Mouse (Mus musculus) hindbrain, embryonic 11.5 days (tissue): ENCODE measurements around the gene Rgmb. TPM values are rescaled to one million over a fixed set of nuclear protein-coding genes. Genes with fewer than 3 reads are reported as not detected.

ENCODE experiments used
- ATAC-seq: fragments of 200-750 bp; cut with Nextera tagmentation; 2 replicates; pipeline ENCODE4 v1.8.0; 2017; ENCODE audit warnings: mild to moderate bottlenecking, moderate TSS enrichment, moderate library complexity; ENCODE audit not compliant: low FRiP score
- DNase-seq: peaks from one replicate; pipeline ENCODE4 v3.0.0-alpha.2; 2015; ENCODE audit warnings: low spot score
- H3K27ac ChIP-seq: fragments of 300-500 bp; sonication (generic); 2 replicates; pipeline ENCODE4 v1.5.1; 2014; ENCODE audit warnings: mild to moderate bottlenecking, low read depth, low read length
- H3K27me3 ChIP-seq: fragments of 300-500 bp; sonication (generic); 2 replicates; pipeline ENCODE4 v1.6.1; 2014; ENCODE audit warnings: mild to moderate bottlenecking, low read length, moderate library complexity, mixed read lengths; ENCODE audit not compliant: control insufficient read depth, insufficient read depth
- H3K36me3 ChIP-seq: fragments of 300-500 bp; sonication (generic); 2 replicates; pipeline ENCODE4 v1.6.1; 2014; ENCODE audit warnings: mild to moderate bottlenecking, low read length, moderate library complexity, mixed read lengths; ENCODE audit not compliant: control insufficient read depth, insufficient read depth
- H3K4me1 ChIP-seq: fragments of 300-500 bp; sonication (generic); replicated peaks from 2 replicates; pipeline ENCODE4 v1.6.1; 2014; ENCODE audit warnings: low read length, mixed read lengths; ENCODE audit not compliant: control insufficient read depth, insufficient read depth
- H3K4me2 ChIP-seq: fragments of 300-500 bp; sonication (generic); replicated peaks from 2 replicates; pipeline ENCODE4 v1.6.1; 2014; ENCODE audit warnings: mild to moderate bottlenecking, low read depth, low read length
- H3K4me3 ChIP-seq: fragments of 300-500 bp; sonication (generic); 2 replicates; pipeline ENCODE4 v1.5.1; 2014; ENCODE audit warnings: low read depth, low read length
- H3K9ac ChIP-seq: fragments of 300-500 bp; sonication (generic); 2 replicates; pipeline ENCODE4 v1.6.1; 2014; ENCODE audit warnings: low read depth, low read length
- H3K9me3 ChIP-seq: fragments of 300-500 bp; sonication (generic); 2 replicates; pipeline ENCODE4 v1.6.1; 2016; ENCODE audit warnings: low read length; ENCODE audit not compliant: control insufficient read depth
- WGBS: fragments of 180-500 bp; shearing (Covaris S2); extraction: QIAGEN DNeasy Blood & Tissue Kit; methylation state at CpG from one replicate; pipeline ENCODE4 v1.1.7; 2014; 5-methylcytosine and 5-hydroxymethylcytosine counted together
- polyA plus RNA-seq: library from polyadenylated mRNA; unstranded; fragments of >200 nt; fragmentation: Nextera tagmentation; extraction: Ambion mirVana; gene quantifications from 2 replicates; pipeline ENCODE4 v1.2.1, GENCODE M21; 2014

Gene Rgmb
- polyA plus RNA-seq, result 102 and 107 TPM in 2 replicates

GRCm38 (mm10) chr17:15830766-15831644 lies at the start of gene Rgmb:
TSS of gene Rgmb (minus strand) at chr17:15831039.
- Histone ChIP-seq H3K4me2 (peak within 1 kb of the TSS; percentile 74), H3K9me3 (no peaks in the 10 kb centered on the region), H3K36me3 (no peaks in the 10 kb centered on the region), H3K4me1 (0 out of 2 replicates have a peak, but pooled peaks cover 3% of the 10 kb centered on the region), H3K27ac (peak within 1 kb of the TSS; percentile 96), H3K4me3 (peak within 1 kb of the TSS; percentile 64), H3K27me3 (no peaks in the 10 kb centered on the region), H3K9ac (peak within 1 kb of the TSS; percentile 91)
- peak; percentile 75 for DNase-seq
- peak; percentile 55 for ATAC-seq
- WGBS, result 2% methylated on average over 45 of the region's 55 CpGs

- Histone ChIP-seq H3K4me1 (no peaks in the 10 kb centered on the region), H3K27ac (no peak overlapping the region), H3K27me3 (no peaks in the 10 kb centered on the region), H3K4me2 (no peak overlapping the region), H3K4me3 (no peak overlapping the region), H3K36me3 (no peaks in the 10 kb centered on the region), H3K9me3 (no peaks in the 10 kb centered on the region), H3K9ac (no peak overlapping the region)
- ATAC-seq, result no peak
- 84% methylated on average over 6 of the region's 6 CpGs for WGBS
- no peak for DNase-seq
Measured at GRCm38 (mm10) chr17:15874765-15875164, 43.9 kb upstream of the Rgmb start.

- DNase-seq (no peak), ATAC-seq (no peak)
- Histone ChIP-seq H3K4me3 (no peak overlapping the region), H3K4me1 (no peaks in the 10 kb centered on the region), H3K9ac (no peak overlapping the region), H3K27ac (no peak overlapping the region), H3K36me3 (no peaks in the 10 kb centered on the region), H3K9me3 (no peaks in the 10 kb centered on the region), H3K4me2 (no peak overlapping the region), H3K27me3 (no peaks in the 10 kb centered on the region)
Measured at GRCm38 (mm10) chr17:15872093-15872492, 41.3 kb upstream of the Rgmb start.

- DNase-seq (no peak), ATAC-seq (no peak)
- 98% methylated on average over 1 of the region's 1 CpGs for WGBS
- no peaks in the 10 kb centered on the region for H3K36me3 ChIP-seq
- H3K4me3 ChIP-seq, result no peak overlapping the region
- no peak overlapping the region for H3K27ac ChIP-seq
- H3K27me3 ChIP-seq, result no peaks in the 10 kb centered on the region
- no peaks in the 10 kb centered on the region for H3K4me1 ChIP-seq
- H3K9ac ChIP-seq, result no peak overlapping the region
- no peak overlapping the region for H3K4me2 ChIP-seq
- H3K9me3 ChIP-seq, result no peaks in the 10 kb centered on the region
Measured at GRCm38 (mm10) chr17:15865249-15865648, 34.4 kb upstream of the Rgmb start.

GRCm38 (mm10) chr17:15862355-15862754 lies 31.5 kb upstream of the Rgmb start:
- WGBS, result 77% methylated on average over 4 of the region's 4 CpGs
- ATAC-seq, result no peak
- Histone ChIP-seq H3K27me3 (no peaks in the 10 kb centered on the region), H3K4me3 (no peak overlapping the region), H3K36me3 (no peaks in the 10 kb centered on the region), H3K9me3 (no peaks in the 10 kb centered on the region), H3K4me2 (no peak overlapping the region), H3K27ac (no peak overlapping the region), H3K4me1 (no peaks in the 10 kb centered on the region), H3K9ac (no peak overlapping the region)
- no peak for DNase-seq

GRCm38 (mm10) chr17:15853121-15853520 lies 22.3 kb upstream of the Rgmb start:
- no peak for DNase-seq
- Histone ChIP-seq H3K9me3 (no peaks in the 10 kb centered on the region), H3K4me1 (no peaks in the 10 kb centered on the region), H3K27me3 (no peaks in the 10 kb centered on the region), H3K27ac (no peak overlapping the region), H3K36me3 (no peaks in the 10 kb centered on the region), H3K4me2 (no peak overlapping the region), H3K9ac (no peak overlapping the region), H3K4me3 (no peak overlapping the region)
- 79% methylated on average over 2 of the region's 2 CpGs for WGBS
- no peak for ATAC-seq

- Histone ChIP-seq H3K4me3 (no peak overlapping the region), H3K27ac (no peak overlapping the region), H3K9ac (no peak overlapping the region), H3K4me2 (no peak overlapping the region), H3K4me1 (no peaks in the 10 kb centered on the region), H3K27me3 (no peaks in the 10 kb centered on the region), H3K9me3 (no peaks in the 10 kb centered on the region), H3K36me3 (no peaks in the 10 kb centered on the region)
- WGBS, result 80% methylated on average over 3 of the region's 3 CpGs
- DNase-seq, result no peak
- ATAC-seq, result no peak
Measured at GRCm38 (mm10) chr17:15850544-15850943, 19.7 kb upstream of the Rgmb start.

GRCm38 (mm10) chr17:15841425-15841824 lies 10.6 kb upstream of the Rgmb start:
- H3K9me3 ChIP-seq, result no peaks in the 10 kb centered on the region
- WGBS, result 85% methylated on average over 2 of the region's 2 CpGs
- H3K9ac ChIP-seq, result no peak overlapping the region
- no peak for DNase-seq
- H3K27ac ChIP-seq, result no peak overlapping the region
- H3K36me3 ChIP-seq, result no peaks in the 10 kb centered on the region
- no peak overlapping the region for H3K4me2 ChIP-seq
- H3K4me3 ChIP-seq, result no peak overlapping the region
- H3K4me1 ChIP-seq, result no peaks in the 10 kb centered on the region
- no peaks in the 10 kb centered on the region for H3K27me3 ChIP-seq
- no peak for ATAC-seq

GRCm38 (mm10) chr17:15832398-15832797 lies 1.6 kb upstream of the Rgmb start:
- Histone ChIP-seq H3K4me2 (no peak overlapping the region), H3K4me1 (0 out of 2 replicates have a peak, but pooled peaks cover under 1% of the 10 kb centered on the region), H3K27me3 (no peaks in the 10 kb centered on the region), H3K36me3 (no peaks in the 10 kb centered on the region), H3K9me3 (no peaks in the 10 kb centered on the region), H3K4me3 (no peak overlapping the region), H3K9ac (no peak overlapping the region), H3K27ac (no peak overlapping the region)
- WGBS, result 20% methylated on average over 5 of the region's 5 CpGs
- DNase-seq, result no peak
- no peak for ATAC-seq
